Mouse (Mus musculus) gastrocnemius, postnatal 25 days (tissue): ENCODE results near the gene Slc25a21. TPM values are rescaled to one million over a fixed set of nuclear protein-coding genes. Genes with fewer than 3 reads are reported as not detected.

Experiments
- DNase-seq: peaks from one replicate; pipeline ENCODE4 v3.0.0; 2022
- total RNA-seq, 2 experiments: library from RNA; stranded (reverse); gene quantifications; 1 replicate in 1 of 2; 2 replicates in 1 of 2; pipeline ENCODE4 v1.2.3; 2021

The Slc25a21 gene
- total RNA-seq, 2 experiments from 2014 or later = 0.27 to 0.38 TPM

- no peak for DNase-seq
Observed at GRCm38 (mm10) chr12:57184401-57185147, 12.7 kb downstream of the Slc25a21 start.

GRCm38 (mm10) chr12:57179465-57180188 lies 17.6 kb downstream of the Slc25a21 start:
- DNase-seq = no peak

GRCm38 (mm10) chr12:57178818-57179217 lies 18.5 kb downstream of the Slc25a21 start:
- peak; percentile 9 for DNase-seq

- no peak for DNase-seq
Observed at GRCm38 (mm10) chr12:57163294-57163693, 34.0 kb downstream of the Slc25a21 start.

GRCm38 (mm10) chr12:57162840-57163239 lies 34.4 kb downstream of the Slc25a21 start:
- DNase-seq = no peak

- DNase-seq = no peak
Observed at GRCm38 (mm10) chr12:57159904-57160303, 37.4 kb downstream of the Slc25a21 start.

- no peak for DNase-seq
Observed at GRCm38 (mm10) chr12:57158266-57158665, 39.0 kb downstream of the Slc25a21 start.

- no peak for DNase-seq
Observed at GRCm38 (mm10) chr12:57138937-57139336, 58.3 kb downstream of the Slc25a21 start.

- no peak for DNase-seq
Observed at GRCm38 (mm10) chr12:57137809-57138208, 59.5 kb downstream of the Slc25a21 start.

GRCm38 (mm10) chr12:57118602-57119001 lies 78.7 kb downstream of the Slc25a21 start:
- DNase-seq = no peak

GRCm38 (mm10) chr12:57115516-57115915 lies 81.8 kb downstream of the Slc25a21 start:
- no peak for DNase-seq

GRCm38 (mm10) chr12:57109363-57109762 lies 87.9 kb downstream of the Slc25a21 start:
- DNase-seq = no peak

- DNase-seq = no peak
Observed at GRCm38 (mm10) chr12:57102322-57102721, 95.0 kb downstream of the Slc25a21 start.

GRCm38 (mm10) chr12:57100549-57100948 lies 96.7 kb downstream of the Slc25a21 start:
- no peak for DNase-seq

- DNase-seq = no peak
Observed at GRCm38 (mm10) chr12:57099066-57099465, 98.2 kb downstream of the Slc25a21 start.

- no peak for DNase-seq
Observed at GRCm38 (mm10) chr12:57098371-57098770, 98.9 kb downstream of the Slc25a21 start.

GRCm38 (mm10) chr12:57093107-57093506 lies 104.2 kb downstream of the Slc25a21 start:
- no peak for DNase-seq

- DNase-seq = no peak
Observed at GRCm38 (mm10) chr12:57084519-57084918, 112.8 kb downstream of the Slc25a21 start.

- no peak for DNase-seq
Observed at GRCm38 (mm10) chr12:57083533-57083932, 113.7 kb downstream of the Slc25a21 start.

GRCm38 (mm10) chr12:57076606-57077005 lies 120.7 kb downstream of the Slc25a21 start:
- DNase-seq = no peak

GRCm38 (mm10) chr12:57072616-57073015 lies 124.7 kb downstream of the Slc25a21 start:
- DNase-seq = no peak

- no peak for DNase-seq
Observed at GRCm38 (mm10) chr12:57068607-57069006, 128.7 kb downstream of the Slc25a21 start.

- no peak for DNase-seq
Observed at GRCm38 (mm10) chr12:57019737-57020136, 177.5 kb downstream of the Slc25a21 start.

GRCm38 (mm10) chr12:57016845-57017244 lies 180.4 kb downstream of the Slc25a21 start:
- no peak for DNase-seq
